Mouse (Mus musculus) ovary, adult 2 months (tissue): ENCODE results near the gene Cdkl3. TPM values are rescaled to one million over a fixed set of nuclear protein-coding genes. Genes with fewer than 3 reads are reported as not detected.

Experiments
- polyA plus RNA-seq: library from polyadenylated mRNA; depleted of rRNA; stranded (reverse); fragments of >200 nt; gene quantifications from 2 replicates; pipeline ENCODE4 v1.2.3, GENCODE M21; 2012; rRNA removed

Cdkl3 gene
- 2.2 and 2.4 TPM in 2 replicates for polyA plus RNA-seq

DNA sequence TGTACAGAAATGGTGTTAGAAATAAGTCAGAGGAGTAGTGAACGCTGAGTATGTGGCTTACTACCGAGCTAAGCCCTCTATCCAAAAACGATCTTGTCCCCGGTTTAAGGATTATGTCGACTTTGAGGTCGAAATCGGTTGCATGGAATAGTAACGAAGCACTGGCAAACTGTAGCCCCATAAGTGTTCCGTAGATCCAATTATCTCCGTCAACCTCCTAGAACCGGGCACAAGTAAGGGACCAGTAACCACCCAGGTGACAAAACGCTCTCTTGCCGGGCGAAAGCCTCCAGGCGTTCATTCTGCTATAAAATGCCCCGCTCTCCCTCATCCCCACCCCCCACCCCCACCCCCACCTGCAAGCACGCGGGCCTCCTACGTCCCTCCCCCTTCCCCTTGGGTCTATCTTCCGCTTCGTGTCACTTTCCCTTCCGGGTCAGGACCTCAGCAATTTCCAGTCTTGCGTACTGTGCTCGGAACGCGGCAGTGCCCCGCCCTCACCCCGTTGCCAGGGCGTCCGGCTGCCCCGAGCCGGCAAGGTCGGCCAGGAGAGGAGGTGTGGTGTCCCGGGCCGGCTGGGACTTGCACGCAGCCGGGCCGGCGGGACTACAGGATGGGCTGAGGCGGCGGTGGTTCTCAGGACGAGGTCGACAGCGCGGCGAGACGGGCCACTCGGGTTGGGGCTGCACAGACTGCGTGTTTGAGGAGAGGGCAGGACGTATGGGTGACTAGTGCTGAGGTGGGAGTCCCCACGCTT, at the start of gene Cdkl3:
Gene Cdkl3, plus strand, starts transcription at position 450 of the 757 bp plus-strand sequence.

DNA sequence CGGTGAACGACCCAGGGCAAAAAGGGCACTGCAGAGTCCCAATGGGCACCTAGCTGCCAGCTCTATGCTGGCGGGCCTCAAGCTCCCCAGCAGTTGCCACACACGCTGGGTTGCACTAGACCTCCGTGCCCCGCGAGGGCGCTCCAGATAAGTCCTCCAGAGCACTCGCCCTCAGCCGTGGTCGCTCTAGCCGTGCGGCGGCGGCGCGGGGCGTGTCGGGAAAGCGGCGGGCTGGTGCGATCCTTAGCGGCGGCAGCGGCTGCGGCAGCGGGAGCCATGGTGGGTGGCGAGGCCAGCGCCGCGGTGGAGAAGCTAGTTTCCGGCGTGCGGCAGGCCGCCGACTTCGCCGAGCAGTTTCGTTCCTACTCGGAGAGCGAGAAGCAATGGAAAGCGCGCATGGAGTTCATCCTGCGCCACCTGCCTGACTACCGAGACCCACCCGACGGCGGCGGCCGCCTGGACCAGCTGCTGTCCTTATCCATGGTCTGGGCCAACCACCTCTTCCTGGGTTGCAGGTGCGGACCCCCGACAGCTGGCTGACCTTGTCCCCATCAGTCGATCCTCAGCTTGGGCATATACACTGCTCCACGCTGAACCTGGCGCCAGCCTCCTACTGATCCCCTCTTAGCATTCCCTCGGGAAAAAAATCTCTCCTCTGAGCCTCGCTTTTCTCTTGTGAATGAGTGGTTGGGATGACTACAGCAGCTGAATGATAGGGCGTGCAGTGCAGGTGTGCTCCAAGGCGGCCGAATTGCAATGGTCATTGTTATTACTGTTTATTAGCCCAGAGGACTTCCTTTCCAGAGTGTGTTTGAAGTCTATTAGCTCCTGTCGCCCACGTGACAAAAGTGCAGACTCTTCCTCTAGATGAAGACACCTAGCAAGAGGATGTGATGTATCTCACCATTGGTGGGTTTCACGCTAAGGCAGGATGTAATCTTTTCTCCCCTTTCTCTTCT, 36.3 kb upstream of the Cdkl3 start, which contains the start of gene Cdkn2aipnl:
Gene Cdkn2aipnl, plus strand, starts transcription at position 219 of the 959 bp plus-strand sequence.

DNA sequence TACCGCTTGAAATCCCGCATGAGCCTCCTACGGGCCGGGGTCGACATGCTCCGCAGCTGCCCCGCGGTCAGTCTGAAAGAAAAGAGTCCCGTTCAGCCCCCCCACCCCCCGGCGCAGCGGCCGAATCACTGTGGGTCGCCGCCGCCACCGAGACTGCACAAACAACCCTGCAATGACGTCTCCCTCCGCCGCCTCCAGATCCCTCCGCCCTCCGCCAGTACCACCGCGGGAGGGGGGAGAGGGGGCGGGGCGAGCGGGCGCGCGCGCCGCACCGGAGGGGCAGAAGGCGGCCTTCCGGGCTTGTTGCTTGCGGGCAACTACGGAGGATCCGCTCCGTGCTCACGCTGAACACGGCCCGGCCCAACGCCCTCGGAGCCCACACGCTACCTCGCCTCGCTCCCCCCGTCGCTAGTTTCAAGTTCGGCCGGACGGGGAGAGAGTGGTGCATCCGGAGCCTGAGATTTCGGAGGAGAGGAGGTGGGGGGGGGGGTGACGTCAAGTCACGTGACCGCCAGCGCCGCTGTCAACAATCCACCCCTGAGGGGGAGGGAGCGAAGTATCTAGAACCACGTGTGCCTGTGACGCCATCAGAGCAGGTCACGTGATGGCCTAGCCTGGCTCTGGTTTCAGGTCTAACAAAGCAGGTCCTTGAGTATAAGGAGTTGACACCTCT, 3.6 kb upstream of the Cdkl3 start, which contains the start of gene Ube2b:
Gene Ube2b, minus strand, starts transcription at position 473 of the 673 bp plus-strand sequence.

DNA sequence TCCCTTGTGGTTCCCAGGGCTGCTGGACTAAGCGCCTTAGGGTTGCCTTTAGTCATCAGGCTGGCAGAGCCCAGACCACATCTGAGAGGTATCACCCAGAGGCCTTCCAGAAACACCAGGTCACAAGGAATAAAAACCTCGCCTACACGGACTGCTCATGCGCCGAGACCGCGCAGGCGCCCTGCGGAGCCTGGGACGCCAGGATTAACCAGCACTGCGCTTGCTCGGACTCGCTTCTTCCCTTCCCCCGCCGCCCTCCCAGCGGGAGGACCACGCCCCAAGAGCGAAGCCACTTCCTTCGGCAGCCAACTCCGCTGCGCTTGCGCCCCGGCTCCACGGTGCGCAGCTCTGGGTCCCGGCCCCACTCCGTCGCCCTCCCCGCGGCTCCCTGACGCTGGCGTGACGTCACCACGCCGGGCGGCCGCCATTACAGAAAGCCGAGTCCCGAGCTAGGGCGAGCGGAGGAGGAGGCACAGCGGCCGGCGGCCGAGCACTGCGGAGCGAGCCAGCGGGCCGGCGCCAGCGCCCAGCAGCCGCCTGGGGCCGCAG, 94.5 kb downstream of the Cdkl3 start, which contains the start of gene Ppp2ca:
Gene Ppp2ca, plus strand, starts transcription at position 284 of the 549 bp plus-strand sequence.

Other genes with a start within 250 kb of the Cdkl3 start
- 16.8 and 21.2 TPM in 2 replicates for gene Sec24a, start 240.6 kb upstream of the Cdkl3 start, polyA plus RNA-seq
- gene Sar1b, start 240.5 kb upstream of the Cdkl3 start, polyA plus RNA-seq: 4.7 and 9.5 TPM in 2 replicates
- gene Jade2, start 146.6 kb upstream of the Cdkl3 start, polyA plus RNA-seq: 17.7 and 18.3 TPM in 2 replicates
- gene Cdkn2aipnl, start 36.6 kb upstream of the Cdkl3 start, polyA plus RNA-seq: 18.1 and 23.8 TPM in 2 replicates
- gene Ube2b, start 3.5 kb upstream of the Cdkl3 start, polyA plus RNA-seq: 29.1 and 37.3 TPM in 2 replicates
- gene Ppp2ca, start 94.5 kb downstream of the Cdkl3 start, polyA plus RNA-seq: 33.9 and 47.4 TPM in 2 replicates
- not detected in 2 replicates for gene Olfr1373, start 141.3 kb downstream of the Cdkl3 start, polyA plus RNA-seq
- gene Olfr1371, start 209.8 kb downstream of the Cdkl3 start, polyA plus RNA-seq: not detected in 2 replicates
- gene Skp1a, start 227.8 kb downstream of the Cdkl3 start, polyA plus RNA-seq: 10.4 and 13.7 TPM in 2 replicates